Mouse (Mus musculus) layer of hippocampus, adult 9-11 months (tissue): Measurements from ENCODE around the gene Mum1.

Experiments used
- DNase-seq: peaks from one replicate; pipeline ENCODE4 v3.0.0; 2022

Mum1 gene

GRCm38 (mm10) chr10:80226416-80227165 lies at the start of gene Mum1:
TSS of gene Mum1 (plus strand) at chr10:80226434.
- DNase-seq = peak; percentile 100

GRCm38 (mm10) chr10:80177441-80178279 lies 48.6 kb upstream of the Mum1 start:
- no peak for DNase-seq

- DNase-seq = no peak
Measured at GRCm38 (mm10) chr10:80179068-80180051, 46.9 kb upstream of the Mum1 start, which contains the start of gene Efna2. TSS of gene Efna2 (plus strand) at chr10:80179482.

- no peak for DNase-seq
Measured at GRCm38 (mm10) chr10:80180288-80180687, 45.9 kb upstream of the Mum1 start.

GRCm38 (mm10) chr10:80180823-80181222 lies 45.4 kb upstream of the Mum1 start:
- no peak for DNase-seq

GRCm38 (mm10) chr10:80182547-80182946 lies 43.7 kb upstream of the Mum1 start:
- no peak for DNase-seq

GRCm38 (mm10) chr10:80186649-80187048 lies 39.6 kb upstream of the Mum1 start:
- DNase-seq = no peak

GRCm38 (mm10) chr10:80187739-80188138 lies 38.5 kb upstream of the Mum1 start:
- no peak for DNase-seq

GRCm38 (mm10) chr10:80188453-80189024 lies 37.7 kb upstream of the Mum1 start:
- no peak for DNase-seq

- DNase-seq = no peak
Measured at GRCm38 (mm10) chr10:80189999-80190398, 36.2 kb upstream of the Mum1 start.

- peak; percentile 45 for DNase-seq
Measured at GRCm38 (mm10) chr10:80190491-80191051, 35.7 kb upstream of the Mum1 start.

GRCm38 (mm10) chr10:80193976-80194375 lies 32.3 kb upstream of the Mum1 start:
- DNase-seq = no peak

GRCm38 (mm10) chr10:80194441-80194840 lies 31.8 kb upstream of the Mum1 start:
- DNase-seq = no peak

- no peak for DNase-seq
Measured at GRCm38 (mm10) chr10:80196167-80196566, 30.1 kb upstream of the Mum1 start.

- no peak for DNase-seq
Measured at GRCm38 (mm10) chr10:80196778-80197581, 29.3 kb upstream of the Mum1 start.

- DNase-seq = peak; percentile 85
Measured at GRCm38 (mm10) chr10:80199440-80200008, 26.7 kb upstream of the Mum1 start.

- DNase-seq = no peak
Measured at GRCm38 (mm10) chr10:80200485-80200884, 25.7 kb upstream of the Mum1 start.

GRCm38 (mm10) chr10:80204055-80204454 lies 22.2 kb upstream of the Mum1 start:
- no peak for DNase-seq

GRCm38 (mm10) chr10:80207201-80207600 lies 19.0 kb upstream of the Mum1 start:
- no peak for DNase-seq

GRCm38 (mm10) chr10:80207676-80208075 lies 18.6 kb upstream of the Mum1 start:
- no peak for DNase-seq

- DNase-seq = no peak
Measured at GRCm38 (mm10) chr10:80208248-80208647, 18.0 kb upstream of the Mum1 start.
